ENCODE assay signal across 18 mouse cellular contexts in genomic region chr9:42460353-42460752, GRCm38 (mm10). TPM values are rescaled to one million over a fixed set of nuclear protein-coding genes. Genes with fewer than 3 reads are reported as not detected.
DNase-seq lines count a peak whose midpoint lies in the region; ATAC-seq and TF ChIP-seq lines count a peak whose summit lies in the region.
"Had no signal": no experiment of that assay in that cellular context is flagged by ENCODE, and none has a peak within 500 bp of the region (broad histone marks: within the 10 kb centered on the region; RNA-seq: fewer than 3 reads in every experiment).

No protein-coding gene starts in this region.

- H3K9me3 ChIP-seq in limb, embryonic 13.5 days = no peaks in the 10 kb centered on the region
- H3K9me3 ChIP-seq in limb, embryonic 10.5 days (replicated peaks) = no peaks in the 10 kb centered on the region
- no peaks in the 10 kb centered on the region for H3K9me3 ChIP-seq in ES-E14 (ENCODE audit: control insufficient read depth, insufficient read depth, low read depth, low read length)
- H3K9me3 ChIP-seq in liver, embryonic 16.5 days (replicated peaks; ENCODE audit: control insufficient read depth, low read length) = no peaks in the 10 kb centered on the region
- no peaks in the 10 kb centered on the region for H3K9me3 ChIP-seq in midbrain, embryonic 14.5 days (ENCODE audit: control insufficient read depth, low read length)
- H3K9me3 ChIP-seq: heart, embryonic 15.5 days; hindbrain, embryonic 12.5 days; stomach, embryonic 15.5 days had no signal

- H3K4me2 ChIP-seq in limb, embryonic 13.5 days (replicated peaks) = no peak overlapping the region
- H3K4me2 ChIP-seq in liver, embryonic 16.5 days (ENCODE audit: low read depth, low read length) = peak overlapping the region; percentile 48
- no peak overlapping the region for H3K4me2 ChIP-seq in midbrain, embryonic 14.5 days (ENCODE audit: low read length)
- H3K4me2 ChIP-seq: heart, embryonic 15.5 days; hindbrain, embryonic 12.5 days; stomach, embryonic 15.5 days had no signal

- H3K36me3 ChIP-seq in limb, embryonic 13.5 days = no peaks in the 10 kb centered on the region
- no peaks in the 10 kb centered on the region; the same call in 1 of the 2 replicates for H3K36me3 ChIP-seq in limb, embryonic 10.5 days
- H3K36me3 ChIP-seq in ES-E14 (ENCODE audit: control insufficient read depth, insufficient read depth, low read length, poor library complexity, severe bottlenecking) = peaks cover 5% of the 10 kb centered on the region; the same call in 1 of the 2 replicates
- H3K36me3 ChIP-seq in liver, embryonic 16.5 days (ENCODE audit: control insufficient read depth, insufficient read depth) = peaks cover 3% of the 10 kb centered on the region; the same call in 1 of the 2 replicates
- H3K36me3 ChIP-seq in midbrain, embryonic 14.5 days (ENCODE audit: control insufficient read depth, insufficient read depth, low read length) = no peaks in the 10 kb centered on the region
- H3K36me3 ChIP-seq: heart, embryonic 15.5 days; hindbrain, embryonic 12.5 days; stomach, embryonic 15.5 days had no signal

- 0 out of 2 replicates have a peak overlapping the region, but pooled peaks have one; percentile 33 for H3K27ac ChIP-seq in limb, embryonic 13.5 days
- H3K27ac ChIP-seq in limb, embryonic 10.5 days = no peak overlapping the region
- no peak overlapping the region for H3K27ac ChIP-seq in ES-E14 (ENCODE audit: insufficient read depth, low read depth, low read length, poor library complexity, severe bottlenecking)
- H3K27ac ChIP-seq in liver, embryonic 16.5 days (ENCODE audit: low read length) = peak overlapping the region; percentile 98
- no peak overlapping the region for H3K27ac ChIP-seq in midbrain, embryonic 14.5 days (replicated peaks; ENCODE audit: low read depth, low read length)
- H3K27ac ChIP-seq: heart, embryonic 15.5 days; hindbrain, embryonic 12.5 days had no signal

- in situ Hi-C loops in ES-E14 (cut with MboI; ENCODE audit: low sequenced_read_pairs in 2 of 2, unreplicated experiment in 2 of 2) = no loop called here

- no peak overlapping the region for H3K9ac ChIP-seq in limb, embryonic 13.5 days
- H3K9ac ChIP-seq in ES-E14 (ENCODE audit: insufficient read depth, low read depth, low read length, poor library complexity, severe bottlenecking) = peak overlapping the region; percentile 73; the same call in 1 of the 2 replicates
- peak overlapping the region; percentile 57 for H3K9ac ChIP-seq in liver, embryonic 16.5 days (ENCODE audit: low read depth, low read length)
- no peak overlapping the region for H3K9ac ChIP-seq in midbrain, embryonic 14.5 days (replicated peaks; ENCODE audit: low read length)
- H3K9ac ChIP-seq: heart, embryonic 15.5 days; hindbrain, embryonic 12.5 days; stomach, embryonic 15.5 days had no signal

- DNase-seq in limb, embryonic 10.5 days (ENCODE audit: low spot score) = no peak
- DNase-seq in ES-E14 (ENCODE audit: low read depth, low spot score) = no peak
- peak; percentile 42 for DNase-seq in ZHBTc4 (ENCODE audit: low read depth, low spot score)
- DNase-seq in midbrain, embryonic 14.5 days = no peak
- DNase-seq in frontal cortex, postnatal 36 days (ENCODE audit: low spot score in 2 of 2) = no peak
- DNase-seq: adrenal gland, postnatal 36 days; cerebellum, postnatal 10 days; kidney, adult 8-10 months; layer of hippocampus, postnatal 36 days; left cerebral cortex, postnatal 4 days; lung, postnatal 10 days had no signal

- peaks cover 45% of the 10 kb centered on the region for H3K4me1 ChIP-seq in limb, embryonic 13.5 days
- H3K4me1 ChIP-seq in limb, embryonic 10.5 days = peaks cover 30% of the 10 kb centered on the region
- peaks cover 27 to 32% of the 10 kb centered on the region in 2 experiments for H3K4me1 ChIP-seq in ES-E14 (ENCODE audit: control insufficient read depth in 2 of 2, insufficient read depth in 2 of 2, low read length in 2 of 2, poor library complexity in 1 of 2)
- H3K4me1 ChIP-seq in liver, embryonic 16.5 days (ENCODE audit: control insufficient read depth, low read depth, low read length) = peaks cover 58% of the 10 kb centered on the region
- no peaks in the 10 kb centered on the region for H3K4me1 ChIP-seq in midbrain, embryonic 14.5 days (ENCODE audit: control insufficient read depth, insufficient read depth, low read length)

- H3K27me3 ChIP-seq in limb, embryonic 13.5 days = no peaks in the 10 kb centered on the region
- no peaks in the 10 kb centered on the region for H3K27me3 ChIP-seq in limb, embryonic 10.5 days (ENCODE audit: low read depth, poor library complexity, severe bottlenecking)
- H3K27me3 ChIP-seq in liver, embryonic 16.5 days (ENCODE audit: control insufficient read depth, insufficient read depth, low read depth, low read length) = no peaks in the 10 kb centered on the region
- H3K27me3 ChIP-seq in midbrain, embryonic 14.5 days (ENCODE audit: control insufficient read depth, insufficient read depth, low read length) = no peaks in the 10 kb centered on the region
- H3K27me3 ChIP-seq: hindbrain, embryonic 12.5 days; stomach, embryonic 15.5 days had no signal

- no peak for ATAC-seq in limb, embryonic 13.5 days (ENCODE audit: low FRiP score, low read depth)
- no peak for ATAC-seq in liver, embryonic 16.5 days (ENCODE audit: low read depth)
- no peak for ATAC-seq in midbrain, embryonic 14.5 days (ENCODE audit: low FRiP score, low TSS enrichment)
- ATAC-seq: forebrain, embryonic 16.5 days; inflammation-experienced regulatory T-cells, adult 6 months had no signal

- H3K4me3 ChIP-seq in limb, embryonic 13.5 days = no peak overlapping the region
- H3K4me3 ChIP-seq in limb, embryonic 10.5 days = no peak overlapping the region
- peak overlapping the region; percentile 15 to 24; a peak in 3 of 4 replicates for H3K4me3 ChIP-seq in ES-E14 (ENCODE audit: insufficient read depth in 1 of 2, low read depth in 1 of 2, low read length in 2 of 2, poor library complexity in 1 of 2, severe bottlenecking in 1 of 2)
- peak overlapping the region; percentile 53 for H3K4me3 ChIP-seq in liver, embryonic 16.5 days (ENCODE audit: low read depth, low read length)
- H3K4me3 ChIP-seq in midbrain, embryonic 14.5 days (replicated peaks; ENCODE audit: low read depth, low read length) = no peak overlapping the region
- H3K4me3 ChIP-seq: heart, embryonic 15.5 days; hindbrain, embryonic 12.5 days; stomach, embryonic 15.5 days had no signal

- 83% methylated on average over 10 of the region's 10 CpGs for WGBS in limb, embryonic 13.5 days
- WGBS in limb, embryonic 10.5 days = 92% methylated on average over 10 of the region's 10 CpGs
- WGBS in liver, embryonic 16.5 days (ENCODE audit: insufficient replicate concordance) = 70% methylated on average over 10 of the region's 10 CpGs
- WGBS in midbrain, embryonic 14.5 days = 88% methylated on average over 10 of the region's 10 CpGs

TF ChIP-seq in ES-E14, 5 proteins besides CTCF, POLR2A, EP300 and RAD21:
- no peak for TF ChIP-seq ZC3H11A (IDR thresholded peaks at IDR 0.05; ENCODE audit: borderline replicate concordance, low read depth, low read length)
- no peak for TF ChIP-seq CHD2 (IDR thresholded peaks at IDR 0.05; ENCODE audit: low read depth, low read length)
- TF ChIP-seq MAFK (IDR thresholded peaks at IDR 0.05; ENCODE audit: insufficient read depth, low read depth, low read length) = no peak

RNA-seq across cellular contexts. Expression of gene Tbcel, which starts 47.3 kb away (rescaled TPM):
- polyA plus RNA-seq in limb, embryonic 13.5 days (2015; fragmentation: Nextera tagmentation; extraction: Ambion mirVana) = 4.4 and 4.6 TPM in 2 replicates
- polyA plus RNA-seq in limb, embryonic 10.5 days (2016; fragmentation: Nextera tagmentation; extraction: Ambion mirVana) = 3.1 and 4.0 TPM in 2 replicates
- 9.1 and 14.9 TPM in 2 replicates for total RNA-seq in ES-E14 (2012; rRNA removed)
- 11.6 and 13.0 TPM in 2 replicates for polyA plus RNA-seq in liver, embryonic 16.5 days (2015; fragmentation: Nextera tagmentation; extraction: Ambion mirVana)
- 6.6 and 7.2 TPM in 2 replicates for polyA plus RNA-seq in midbrain, embryonic 14.5 days (2014; fragmentation: Nextera tagmentation; extraction: Ambion mirVana)

Comparison
In these comparisons a context has a peak if more than half of its experiments do, and no peak if none do; other contexts are left out.
1. H3K27ac ChIP-seq: peak in limb, embryonic 13.5 days (single experiment) and liver, embryonic 16.5 days (single experiment); none in limb, embryonic 10.5 days (single experiment), ES-E14 (single experiment) and midbrain, embryonic 14.5 days (single experiment).
2. H3K4me3 ChIP-seq: peak in ES-E14 (2 of 2) and liver, embryonic 16.5 days (single experiment); none in limb, embryonic 13.5 days (single experiment), limb, embryonic 10.5 days (single experiment) and midbrain, embryonic 14.5 days (single experiment).
3. H3K9ac ChIP-seq: peak in ES-E14 (single experiment) and liver, embryonic 16.5 days (single experiment); none in limb, embryonic 13.5 days (single experiment) and midbrain, embryonic 14.5 days (single experiment).